Mouse (Mus musculus): ENCODE measurements around the gene Dlgap4. TPM values are rescaled to one million over a fixed set of nuclear protein-coding genes. Genes with fewer than 3 reads are reported as not detected.

The Dlgap4 gene
- total and polyA plus RNA-seq, 3 experiments, result 10.4 to 39.6 TPM; not detected in 1

GRCm38 (mm10) chr2:156722071-156722575 lies 108.6 kb downstream of the Dlgap4 start (continued):
- TF ChIP-seq NELFE (IDR thresholded peaks at IDR 0.05; ENCODE audit: low read depth, low read length) (no peak), MAFK (IDR thresholded peaks at IDR 0.05; ENCODE audit: borderline replicate concordance, low read depth, low read length) (no peak), MEF2A (IDR thresholded peaks at IDR 0.05; ENCODE audit: extremely low read depth, insufficient replicate concordance, low read depth, low read length, poor library complexity, severe bottlenecking) (no peak), MAX (IDR thresholded peaks at IDR 0.05; ENCODE audit: low read length) (no peak), ETS1 (IDR thresholded peaks at IDR 0.05; ENCODE audit: low read depth, low read length) (peak; percentile 77), GATA1 (IDR thresholded peaks at IDR 0.05; ENCODE audit: low read depth, low read length) (no peak)

- no peaks in the 10 kb centered on the region for H3K27me3 ChIP-seq (ENCODE audit: control insufficient read depth in 1 of 2, insufficient read depth in 2 of 2, low read length in 2 of 2)
- no peak overlapping the region for H3K27ac ChIP-seq (ENCODE audit: control insufficient read depth, low read depth, low read length)
- peaks cover 0 to 8% of the 10 kb centered on the region in 2 experiments; a peak in 2 of 4 replicates for H3K36me3 ChIP-seq (ENCODE audit: control insufficient read depth in 1 of 2, insufficient read depth in 2 of 2, low read length in 2 of 2)
- TF ChIP-seq RAD21 (IDR thresholded peaks at IDR 0.05; ENCODE audit: low read depth, low read length), result no peak
- TF ChIP-seq UBTF (IDR thresholded peaks at IDR 0.05; ENCODE audit: borderline replicate concordance, insufficient read depth, low read depth, low read length), result no peak
- TF ChIP-seq MXI1 (IDR thresholded peaks at IDR 0.05; ENCODE audit: low read depth, low read length), result no peak
- no peak for TF ChIP-seq CHD1 (IDR thresholded peaks at IDR 0.05; ENCODE audit: low read depth, low read length)
- TF ChIP-seq MAZ (IDR thresholded peaks at IDR 0.05; ENCODE audit: low read depth, low read length), result no peak
- no peak for TF ChIP-seq ZMIZ1 (IDR thresholded peaks at IDR 0.05; ENCODE audit: low read depth, low read length)
- no peak for TF ChIP-seq MEF2A (IDR thresholded peaks at IDR 0.05; ENCODE audit: extremely low read depth, insufficient replicate concordance, low read depth, low read length, poor library complexity, severe bottlenecking)
- no peak for TF ChIP-seq JUND (IDR thresholded peaks at IDR 0.05; ENCODE audit: low read depth, low read length)
- TF ChIP-seq RCOR1 (IDR thresholded peaks at IDR 0.05; ENCODE audit: low read depth, low read length), result no peak
- no peak for TF ChIP-seq ZNF384 (IDR thresholded peaks at IDR 0.05; ENCODE audit: low read depth, low read length)
- TF ChIP-seq SIN3A (IDR thresholded peaks at IDR 0.05; ENCODE audit: low read length), result no peak
- TF ChIP-seq HCFC1 (IDR thresholded peaks at IDR 0.05; ENCODE audit: low read depth, low read length), result no peak
- no peak for TF ChIP-seq KAT2A (conservative IDR thresholded peaks at IDR 0.05; ENCODE audit: low read depth, low read length)
- no peak for TF ChIP-seq NELFE (IDR thresholded peaks at IDR 0.05; ENCODE audit: low read depth, low read length)
- H3K4me1 ChIP-seq (ENCODE audit: control insufficient read depth in 1 of 2, insufficient read depth in 2 of 2, low read length in 2 of 2), result peaks cover 6 to 22% of the 10 kb centered on the region in 2 experiments
- no peaks in the 10 kb centered on the region for H3K9me3 ChIP-seq (replicated peaks; ENCODE audit: insufficient read depth, low read length)
- H3K79me2 ChIP-seq (ENCODE audit: control insufficient read depth, insufficient read depth, low read length, poor library complexity), result peaks cover 9% of the 10 kb centered on the region
- peak overlapping the region in 1 of 2 experiments; percentile 98; a peak in 2 of 4 replicates for H3K4me3 ChIP-seq (ENCODE audit: control insufficient read depth in 1 of 2, insufficient read depth in 1 of 2, low read depth in 2 of 2, low read length in 2 of 2)
- no peak overlapping the region for H3K9ac ChIP-seq (ENCODE audit: control insufficient read depth, low read depth, low read length, poor library complexity, severe bottlenecking)
- no peak for DNase-seq (ENCODE audit: low read depth, low spot score)
Observed at GRCm38 (mm10) chr2:156722752-156723151, 109.2 kb downstream of the Dlgap4 start.
